Mouse (Mus musculus) spleen, postnatal 14 days (tissue): ENCODE data around the gene Xlr.
"Not testable (repeated sequence)": the region's sequence is repeated elsewhere in the genome, so short reads cannot be mapped to it uniquely, and the experiment has no call there.

Experiments used
- DNase-seq, 2 experiments: peaks; one replicate each; pipeline ENCODE4 v3.0.0; 2021 to 2022; ENCODE audit warnings: low spot score in 2 of 2

Xlr gene

GRCm38 (mm10) chrX:53797519-53797918, at the start of gene Xlr:
Gene Xlr, minus strand, starts transcription at chrX:53797706.
- not testable (repeated sequence) for DNase-seq

- no peak for DNase-seq
Observed at GRCm38 (mm10) chrX:53799074-53799473, 1.6 kb upstream of the Xlr start.

GRCm38 (mm10) chrX:53776276-53776675, 21.2 kb downstream of the Xlr start, which contains the start of gene Zfp36l3:
Gene Zfp36l3, minus strand, starts transcription at chrX:53776394.
- no peak for DNase-seq

GRCm38 (mm10) chrX:53757736-53758135, 39.8 kb downstream of the Xlr start, which contains the start of gene 1700013H16Rik:
Gene 1700013H16Rik, minus strand, starts transcription at chrX:53757831.
- DNase-seq: no peak

- DNase-seq: no peak
Observed at GRCm38 (mm10) chrX:53752851-53753250, 44.7 kb downstream of the Xlr start.

- no peak for DNase-seq
Observed at GRCm38 (mm10) chrX:53728967-53729366, 68.5 kb downstream of the Xlr start.
